Mouse (Mus musculus): ENCODE measurements around the gene Rab40c.

DNA sequence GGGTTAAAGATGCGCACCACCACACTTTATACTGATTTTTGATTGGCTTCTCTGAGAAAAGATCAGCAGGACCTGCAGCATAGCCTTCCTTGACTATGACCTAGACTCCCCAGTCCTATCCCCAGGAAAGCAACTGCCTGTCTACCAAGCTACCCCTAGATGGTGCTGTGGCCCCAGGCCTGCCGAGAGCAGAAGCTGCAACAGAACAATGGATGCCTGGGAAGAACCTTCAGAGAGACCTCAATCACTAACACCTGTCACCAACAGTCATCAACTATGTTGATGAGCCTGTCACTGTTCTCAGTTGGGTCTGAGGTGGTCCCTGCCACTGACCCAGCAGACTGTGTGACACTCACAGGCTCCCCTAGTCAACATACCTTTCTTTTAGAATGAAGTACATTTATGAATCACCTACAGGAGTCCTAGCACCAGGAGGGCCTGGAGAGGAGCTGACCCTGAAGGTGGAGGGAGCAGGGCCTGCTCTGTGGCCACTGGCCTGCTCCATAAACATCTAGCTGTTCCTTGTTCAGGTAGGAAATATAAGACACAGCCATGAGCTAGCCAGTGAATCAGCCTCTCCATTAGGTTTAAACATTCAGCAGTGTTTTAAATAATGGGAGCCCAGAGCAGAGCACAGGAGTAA, 25.4 kb downstream of the Rab40c start:
- TF ChIP-seq CTCF (IDR thresholded peaks at IDR 0.05; ENCODE audit: low read depth, low read length) (peak; percentile 89), TAL1 (conservative IDR thresholded peaks at IDR 0.05; ENCODE audit: low read depth, low read length) (no peak), POLR2AphosphoS5 (IDR thresholded peaks at IDR 0.05; ENCODE audit: insufficient replicate concordance, low read depth, low read length) (no peak)

All from G1E (cell line).